Mouse (Mus musculus) embryonic fibroblast, embryonic 13.5 days (primary cell): Measurements from ENCODE around the gene Pdhb.

Source experiments
- CTCF ChIP-seq: IDR thresholded peaks from 2 replicates; pipeline ENCODE4 v1.5.1; 2011; ENCODE audit warnings: mild to moderate bottlenecking, control low read depth, low read length, moderate library complexity, borderline replicate concordance; ENCODE audit not compliant: insufficient read depth
- POLR2A ChIP-seq: IDR thresholded peaks from 2 replicates; pipeline ENCODE4 v1.6.1; 2011; ENCODE audit warnings: low read depth, mild to moderate bottlenecking, control low read depth, low read length, moderate library complexity

DNA sequence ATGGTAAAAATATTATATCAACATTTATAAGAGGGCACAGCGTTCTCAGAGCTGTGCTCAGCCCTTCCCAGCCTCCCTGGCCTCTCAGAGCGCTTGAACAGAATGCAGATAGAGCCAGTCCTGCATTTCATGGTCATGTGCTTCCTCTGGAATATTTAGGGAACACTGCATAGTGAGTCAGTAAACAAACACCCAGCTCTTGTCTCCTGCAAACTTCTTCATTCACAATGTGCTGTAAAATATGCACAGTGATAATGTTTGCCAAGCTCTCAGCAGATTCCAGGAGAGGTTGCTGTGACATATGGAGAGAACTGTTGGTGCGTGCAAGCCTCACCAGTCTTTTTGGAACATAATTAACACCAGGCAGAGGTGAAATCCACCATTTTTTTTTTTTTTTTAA lies 37.7 kb downstream of the Pdhb start:
- TF ChIP-seq CTCF (no peak), POLR2A (no peak)
